9 mouse cellular contexts compared by ENCODE assay signal in genomic region chr3:53247102-53247501, GRCm38 (mm10).
DNase-seq lines count a peak whose midpoint lies in the region; ATAC-seq lines count a peak whose summit lies in the region.
"Had no signal": no experiment of that assay in that cellular context is flagged by ENCODE, and none has a peak within 500 bp of the region (broad histone marks: within the 10 kb centered on the region; RNA-seq: fewer than 3 reads in every experiment).

No protein-coding gene starts in this region.

- no peak for ATAC-seq in hindbrain, embryonic 12.5 days (ENCODE audit: low FRiP score)

- H3K27ac ChIP-seq in hindbrain, embryonic 10.5 days: no peak overlapping the region
- H3K27ac ChIP-seq in hindbrain, embryonic 12.5 days: no peak overlapping the region

- H3K4me2 ChIP-seq in hindbrain, embryonic 12.5 days (replicated peaks): no peak overlapping the region

- H3K4me1 ChIP-seq in hindbrain, embryonic 10.5 days (replicated peaks): peaks cover 27% of the 10 kb centered on the region
- peaks cover 12% of the 10 kb centered on the region for H3K4me1 ChIP-seq in hindbrain, embryonic 12.5 days

- WGBS in hindbrain, embryonic 10.5 days: 82% methylated on average over 3 of the region's 3 CpGs
- 79% methylated on average over 3 of the region's 3 CpGs for WGBS in hindbrain, embryonic 12.5 days

- DNase-seq in hindbrain, embryonic 10.5 days (ENCODE audit: low spot score): peak; percentile 39
- peak; percentile 29 for DNase-seq in urinary bladder, postnatal 25 days (ENCODE audit: low spot score)
- no peak for DNase-seq in urinary bladder, adult 2 months (ENCODE audit: low spot score)
- DNase-seq in cerebellum, postnatal 10 days: peak; percentile 83 to 89
- DNase-seq in layer of hippocampus, postnatal 10 days (ENCODE audit: low spot score in 2 of 2): peak; percentile 55 to 56
- peak; percentile 23 for DNase-seq in retina, postnatal 1 day
- DNase-seq in heart, adult 11 months: no peak

- no peaks in the 10 kb centered on the region for H3K27me3 ChIP-seq in hindbrain, embryonic 10.5 days (ENCODE audit: insufficient read depth, poor library complexity, severe bottlenecking)
- no peaks in the 10 kb centered on the region for H3K27me3 ChIP-seq in hindbrain, embryonic 12.5 days

- H3K4me3 ChIP-seq in hindbrain, embryonic 10.5 days: no peak overlapping the region
- H3K4me3 ChIP-seq in hindbrain, embryonic 12.5 days: no peak overlapping the region
- H3K4me3 ChIP-seq: myocyte had no signal

- H3K36me3 ChIP-seq in hindbrain, embryonic 10.5 days: 0 out of 2 replicates have a peak, but pooled peaks cover 2% of the 10 kb centered on the region
- no peaks in the 10 kb centered on the region for H3K36me3 ChIP-seq in hindbrain, embryonic 12.5 days

- 0 out of 2 replicates have a peak, but pooled peaks cover 2% of the 10 kb centered on the region for H3K9me3 ChIP-seq in hindbrain, embryonic 10.5 days
- H3K9me3 ChIP-seq in hindbrain, embryonic 12.5 days (replicated peaks): peaks cover 7% of the 10 kb centered on the region; the same call in 1 of the 2 replicates

- H3K9ac ChIP-seq in hindbrain, embryonic 12.5 days: no peak overlapping the region

Comparison
In these comparisons a context has a peak if more than half of its experiments do, and no peak if none do; other contexts are left out.
1. DNase-seq: peak in hindbrain, embryonic 10.5 days (single experiment), urinary bladder, postnatal 25 days (single experiment), cerebellum, postnatal 10 days (2 of 2), layer of hippocampus, postnatal 10 days (2 of 2) and retina, postnatal 1 day (single experiment); none in urinary bladder, adult 2 months (single experiment) and heart, adult 11 months (single experiment).